Mouse (Mus musculus) bone marrow, adult 2 months (tissue): ENCODE measurements around the gene Ctdsp2. TPM values are rescaled to one million over a fixed set of nuclear protein-coding genes. Genes with fewer than 3 reads are reported as not detected.

ENCODE experiments used
- H3K27ac ChIP-seq: fragments of 200-500 bp; 2 replicates; pipeline ENCODE4 v1.5.1; 2012; ENCODE audit warnings: low read depth, mild to moderate bottlenecking, control low read depth, inconsistent platforms, low read length; ENCODE audit not compliant: control insufficient read depth, poor library complexity, insufficient read depth
- H3K4me1 ChIP-seq: fragments of 200-500 bp; 2 replicates; pipeline ENCODE4 v1.6.1; 2011; ENCODE audit warnings: low read length; ENCODE audit not compliant: control insufficient read depth, insufficient read depth
- H3K4me3 ChIP-seq: fragments of 200-500 bp; replicated peaks from 2 replicates; pipeline ENCODE3; 2011; ENCODE audit warnings: mild to moderate bottlenecking, low read depth, low read length, control low read depth; ENCODE audit not compliant: control insufficient read depth
- CTCF ChIP-seq: fragments of 200-500 bp; IDR thresholded peaks from 2 replicates; pipeline ENCODE4 v1.5.1; 2011; ENCODE audit warnings: low read length, control low read depth; ENCODE audit not compliant: control insufficient read depth, insufficient read depth
- POLR2A ChIP-seq: fragments of 200-500 bp; IDR thresholded peaks from 2 replicates; pipeline ENCODE4 v1.6.1; 2011; ENCODE audit warnings: low read depth, mild to moderate bottlenecking, control low read depth, low read length, borderline replicate concordance; ENCODE audit not compliant: control insufficient read depth
- WGBS: fragments of 180-500 bp; shearing (Covaris S2); methylation state at CpG from one replicate; pipeline ENCODE4 v1.1.7; 2018; 5-methylcytosine and 5-hydroxymethylcytosine counted together
- polyA plus RNA-seq: library from polyadenylated mRNA; stranded (reverse); fragments of >200 nt; gene quantifications from 2 replicates; pipeline ENCODE4 v1.2.4, GENCODE M21; 2011; ENCODE audit warnings: low replicate concordance; ENCODE audit not compliant: missing spikeins, insufficient read depth, insufficient read length

Ctdsp2 gene
- polyA plus RNA-seq, 1 experiment: 43.9 TPM

DNA sequence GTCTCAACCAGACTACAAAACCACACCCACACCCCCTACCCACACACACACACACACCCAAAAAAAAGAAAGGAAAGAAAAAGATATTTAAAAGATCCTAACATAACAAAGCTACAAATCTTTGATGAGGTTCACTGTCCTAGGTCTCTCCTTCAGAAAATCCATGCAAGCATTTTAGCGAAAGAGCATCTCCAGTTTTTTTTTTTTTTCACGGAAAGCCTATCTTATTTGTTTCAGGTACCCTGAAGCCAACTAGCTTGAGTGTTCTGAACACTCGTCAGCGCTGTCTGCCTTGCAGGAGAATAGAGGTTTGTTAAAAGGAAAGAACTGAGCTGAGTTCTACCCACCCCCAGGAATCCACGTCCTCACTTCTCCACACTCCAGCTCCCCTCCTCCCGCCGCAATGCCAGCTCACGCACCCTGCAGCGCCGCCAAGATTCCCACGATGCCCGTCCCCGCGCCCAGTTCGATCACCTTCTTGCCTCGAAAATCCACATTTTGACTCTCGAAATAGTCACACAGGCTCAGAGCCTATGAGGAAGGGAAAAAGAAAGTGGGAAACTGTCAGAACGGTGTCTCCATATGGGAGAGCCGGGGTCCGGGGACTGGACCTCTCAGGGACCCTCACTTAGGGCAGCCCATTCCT lies 62.2 kb downstream of the Ctdsp2 start:
- WGBS: 2% methylated on average over 20 of the region's 20 CpGs
- no peak for TF ChIP-seq CTCF
- TF ChIP-seq POLR2A: no peak
- Histone ChIP-seq H3K4me1 (peaks cover 1% of the 10 kb centered on the region; the same call in 1 of the 2 replicates), H3K27ac (no peak overlapping the region), H3K4me3 (peak overlapping the region; percentile 82)

DNA sequence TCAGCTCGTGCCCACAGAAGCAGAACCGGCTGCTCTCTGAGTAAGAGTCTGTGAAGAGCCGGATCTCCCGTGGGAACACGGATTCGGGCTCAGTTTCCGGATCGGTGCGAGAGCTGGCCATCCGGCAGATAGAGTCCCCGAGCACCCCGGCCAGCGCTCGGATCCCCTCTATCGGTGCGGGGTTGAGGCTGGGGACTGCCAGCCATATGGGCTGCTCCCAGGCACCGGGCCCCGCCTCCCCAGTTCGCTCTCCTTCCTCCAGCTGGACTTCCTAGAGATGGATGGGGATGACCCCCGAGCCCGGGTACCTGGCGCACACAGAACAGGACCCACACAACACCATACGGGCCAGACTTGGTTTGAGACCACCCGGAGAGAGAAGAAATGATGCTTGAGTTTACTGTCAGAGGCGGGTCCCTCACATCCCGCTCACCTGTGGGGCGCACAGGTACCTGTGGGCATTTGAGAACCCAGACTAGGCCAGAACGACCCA lies 62.8 kb downstream of the Ctdsp2 start, which contains the start of the genes Mettl1 and Eef1akmt3:
Gene Mettl1 (plus strand): TSS at position 141 of the 493 bp plus-strand sequence.
Gene Eef1akmt3 (minus strand): TSS at position 240 of the 493 bp plus-strand sequence.
- WGBS: under 1% methylated on average over 28 of the region's 28 CpGs

DNA sequence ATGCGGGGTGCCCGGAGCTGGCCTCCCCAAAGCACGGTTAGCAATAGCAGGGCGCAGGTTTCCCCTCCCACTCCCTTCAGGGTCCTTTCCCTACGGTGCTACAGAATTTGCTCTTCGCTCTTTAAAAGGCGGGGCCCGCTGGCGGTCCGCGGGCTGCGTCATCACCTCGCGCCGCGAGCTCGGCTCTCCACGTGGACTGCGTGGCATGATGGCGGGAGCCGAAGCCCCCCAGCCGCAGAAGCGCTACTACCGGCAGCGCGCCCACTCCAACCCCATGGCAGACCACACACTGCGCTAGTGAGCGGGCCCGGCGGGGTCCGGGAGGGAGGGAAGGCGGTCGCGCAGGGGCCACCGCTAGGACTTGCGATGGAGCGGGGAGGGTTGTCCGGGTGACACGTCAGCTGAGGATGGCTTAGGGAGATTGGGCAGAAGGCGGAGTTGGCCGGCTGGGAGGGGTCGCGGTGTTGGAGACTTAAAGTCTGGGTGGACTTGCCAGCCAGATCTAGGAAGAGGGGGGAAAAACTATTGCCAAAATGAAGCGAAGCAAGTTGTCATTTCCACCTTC lies 63.3 kb downstream of the Ctdsp2 start:
- peaks cover 1% of the 10 kb centered on the region; the same call in 1 of the 2 replicates for H3K4me1 ChIP-seq
- 1% methylated on average over 44 of the region's 44 CpGs for WGBS
- TF ChIP-seq CTCF (no peak), POLR2A (no peak; the same call in 1 of the 2 replicates)
- H3K4me3 ChIP-seq: peak overlapping the region; percentile 82
- peak overlapping the region; percentile 48; the same call in 1 of the 2 replicates for H3K27ac ChIP-seq

More for the DNA sequence above, 62.8 kb downstream of the Ctdsp2 start, which contains the start of the genes Mettl1 and Eef1akmt3:
- peak within 1 kb of the TSS; percentile 48; the same call in 1 of the 2 replicates for H3K27ac ChIP-seq
- TF ChIP-seq CTCF (no peak), POLR2A (no peak)
- peaks cover 1% of the 10 kb centered on the region; the same call in 1 of the 2 replicates for H3K4me1 ChIP-seq
- H3K4me3 ChIP-seq: peak within 1 kb of the TSS; percentile 82

DNA sequence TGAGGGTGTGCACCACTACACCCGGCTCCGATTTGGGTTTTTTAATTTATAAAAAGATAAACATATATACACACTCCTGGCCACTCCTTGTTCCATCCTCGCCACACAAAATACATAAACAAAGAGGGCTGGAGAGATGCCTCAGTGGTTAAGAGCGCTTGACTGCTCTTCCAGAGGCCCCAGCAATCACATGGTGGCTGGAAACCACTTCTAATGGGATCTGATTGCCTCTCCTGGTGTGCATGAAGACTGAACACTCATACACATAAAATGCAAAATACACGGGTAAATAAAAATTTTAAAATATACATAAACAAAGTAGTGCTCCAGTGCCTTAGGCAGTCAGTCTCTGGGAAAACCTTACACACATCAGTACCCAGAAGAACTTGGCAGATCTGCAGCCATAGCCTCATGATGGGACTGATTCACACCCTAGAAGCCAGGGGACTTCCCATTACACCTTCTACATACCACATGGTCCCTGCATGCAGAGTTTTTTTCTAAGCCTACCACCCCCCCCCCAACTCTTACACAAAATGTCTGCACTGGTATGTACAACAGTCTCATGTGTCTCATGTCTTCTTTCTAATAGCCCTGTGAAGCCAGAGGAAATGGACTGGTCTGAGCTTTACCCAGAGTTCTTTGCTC lies 64.1 kb downstream of the Ctdsp2 start:
- TF ChIP-seq CTCF (no peak), POLR2A (no peak)
- H3K27ac ChIP-seq: no peak overlapping the region
- 14% methylated on average over 5 of the region's 5 CpGs for WGBS
- H3K4me1 ChIP-seq: peaks cover 1% of the 10 kb centered on the region; the same call in 1 of the 2 replicates
- peak overlapping the region; percentile 82 for H3K4me3 ChIP-seq

DNA sequence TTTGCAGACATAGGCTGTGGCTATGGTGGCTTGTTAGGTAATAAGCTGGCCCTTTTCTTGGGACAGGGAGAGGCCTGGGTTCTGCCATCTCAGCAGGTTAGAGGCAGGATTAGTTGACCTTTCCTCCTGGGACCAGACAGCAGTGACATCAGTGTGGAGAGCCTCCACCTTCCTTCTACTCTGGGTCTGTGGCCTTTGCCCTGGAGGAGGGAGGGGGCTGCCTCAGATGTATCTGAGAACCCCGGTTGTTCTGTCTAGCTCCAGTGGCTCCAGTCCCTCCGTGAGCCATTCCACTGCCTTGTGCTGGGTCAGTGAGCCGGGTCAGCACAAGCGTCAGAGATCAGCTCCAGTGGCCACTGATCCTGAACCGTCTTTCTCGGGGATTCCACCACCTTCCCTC lies 64.7 kb downstream of the Ctdsp2 start:
- WGBS: 90% methylated on average over 6 of the region's 6 CpGs
- Histone ChIP-seq H3K4me1 (peaks cover 1% of the 10 kb centered on the region; the same call in 1 of the 2 replicates), H3K4me3 (no peak overlapping the region), H3K27ac (no peak overlapping the region)
- no peak for TF ChIP-seq CTCF
- TF ChIP-seq POLR2A: no peak

DNA sequence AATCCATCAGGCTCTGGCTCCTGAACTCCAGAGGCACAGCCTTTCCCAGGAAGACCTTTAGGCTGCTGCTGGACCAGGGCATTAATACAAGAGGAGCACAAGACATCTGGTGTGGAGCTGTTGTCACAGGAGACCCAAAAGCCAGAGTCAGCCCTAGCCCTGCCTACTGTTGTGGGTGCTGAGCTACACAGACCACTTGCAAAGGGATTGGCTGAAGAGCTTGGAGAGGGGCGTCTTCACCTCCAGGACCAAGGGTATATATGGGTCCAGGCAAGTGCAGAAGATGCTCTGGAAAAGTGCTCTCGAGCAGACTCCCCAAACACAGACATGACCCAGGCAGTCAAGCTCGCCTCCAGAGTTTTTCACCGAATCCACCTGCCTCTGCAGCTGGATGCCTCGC lies 69.4 kb downstream of the Ctdsp2 start, which contains the start of gene Cyp27b1:
Gene Cyp27b1 (plus strand): TSS at position 297 of the 400 bp plus-strand sequence.
- no peak within 1 kb of the TSS for H3K4me3 ChIP-seq
- H3K4me1 ChIP-seq: no peaks in the 10 kb centered on the region
- TF ChIP-seq CTCF: no peak
- no peak for TF ChIP-seq POLR2A
- no peak within 1 kb of the TSS for H3K27ac ChIP-seq
- WGBS: 38% methylated on average over 5 of the region's 5 CpGs

DNA sequence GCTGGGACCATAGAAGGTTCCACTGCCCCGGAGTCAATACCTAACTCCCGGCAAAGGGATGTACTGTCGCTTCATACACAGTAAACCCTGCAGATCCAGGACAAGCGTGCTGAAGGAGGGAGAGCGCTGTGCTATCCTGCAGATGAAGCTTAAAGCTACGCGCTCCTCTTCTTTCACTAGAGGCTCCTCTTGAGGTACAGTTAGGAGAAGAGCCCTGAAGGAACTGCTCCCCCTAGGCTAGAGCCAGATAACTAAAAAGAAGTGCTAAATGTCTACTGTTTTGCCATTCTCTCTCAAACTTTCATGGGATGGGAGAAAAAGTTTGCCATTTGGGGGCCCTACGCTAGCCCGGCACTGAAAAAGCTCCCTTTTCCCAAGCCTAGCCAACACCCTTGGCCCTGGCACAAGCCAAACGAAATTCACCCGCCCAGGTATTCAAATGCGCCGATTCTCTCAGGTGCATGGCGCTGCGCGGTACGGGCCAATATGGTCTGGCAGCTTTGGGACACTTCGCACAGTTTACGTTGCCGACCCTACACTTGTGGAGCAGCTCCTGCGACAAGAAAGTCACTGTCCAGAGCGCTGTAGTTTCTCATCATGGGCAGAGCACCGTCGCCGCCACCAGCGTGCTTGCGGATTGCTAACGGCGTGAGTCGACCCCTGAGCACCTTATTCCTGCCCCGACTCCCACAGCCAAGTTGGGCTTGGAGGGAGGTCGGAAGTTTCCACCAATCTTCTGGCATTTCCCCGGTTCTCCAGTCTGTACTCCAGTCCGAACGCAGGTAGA lies 70.3 kb downstream of the Ctdsp2 start:
- no peak for TF ChIP-seq CTCF
- no peak for TF ChIP-seq POLR2A
- H3K4me3 ChIP-seq: no peak overlapping the region
- H3K27ac ChIP-seq: no peak overlapping the region
- WGBS: 7% methylated on average over 35 of the region's 35 CpGs
- H3K4me1 ChIP-seq: no peaks in the 10 kb centered on the region

Other genes starting within 250 kb of the Ctdsp2 start
- 0.83 and 3.3 TPM in 2 replicates for gene Atp23, start 77.4 kb upstream of the Ctdsp2 start, polyA plus RNA-seq
- not detected in 2 replicates for gene Avil, start 22.0 kb downstream of the Ctdsp2 start, polyA plus RNA-seq
- 9.7 and 23.6 TPM in 2 replicates for gene Tsfm, start 52.1 kb downstream of the Ctdsp2 start, polyA plus RNA-seq
- 10.0 and 14.6 TPM in 2 replicates for gene Mettl1, start 62.7 kb downstream of the Ctdsp2 start, polyA plus RNA-seq
- gene Eef1akmt3, start 62.8 kb downstream of the Ctdsp2 start, polyA plus RNA-seq: 1.1 TPM in 1 of 2 replicates, not detected in the other
- gene Cyp27b1, start 69.5 kb downstream of the Ctdsp2 start, polyA plus RNA-seq: not detected in 2 replicates
- gene March9, start 81.5 kb downstream of the Ctdsp2 start, polyA plus RNA-seq: 1.6 TPM in 1 of 2 replicates, not detected in the other
- gene Cdk4, start 84.8 kb downstream of the Ctdsp2 start, polyA plus RNA-seq: 127 and 148 TPM in 2 replicates
- gene Tspan31, start 91.5 kb downstream of the Ctdsp2 start, polyA plus RNA-seq: 15.7 and 22.5 TPM in 2 replicates
- 11.0 and 27.3 TPM in 2 replicates for gene Agap2, start 96.6 kb downstream of the Ctdsp2 start, polyA plus RNA-seq
- gene Os9, start 142.4 kb downstream of the Ctdsp2 start, polyA plus RNA-seq: 34.7 and 69.0 TPM in 2 replicates
- gene B4galnt1, start 186.5 kb downstream of the Ctdsp2 start, polyA plus RNA-seq: 26.4 and 54.8 TPM in 2 replicates
- not detected in 2 replicates for gene Slc26a10, start 201.9 kb downstream of the Ctdsp2 start, polyA plus RNA-seq
- 9.9 and 25.0 TPM in 2 replicates for gene Arhgef25, start 211.4 kb downstream of the Ctdsp2 start, polyA plus RNA-seq
- gene Dtx3, start 217.0 kb downstream of the Ctdsp2 start, polyA plus RNA-seq: 58.4 and 78.7 TPM in 2 replicates
- gene Pip4k2c, start 232.9 kb downstream of the Ctdsp2 start, polyA plus RNA-seq: 18.1 and 24.9 TPM in 2 replicates